In genomic region chr5:134873956-134874879, GRCm38 (mm10) we compare ENCODE assay signal across 11 mouse cellular contexts. TPM values are rescaled to one million over a fixed set of nuclear protein-coding genes. Genes with fewer than 3 reads are reported as not detected.
DNase-seq lines count a peak whose midpoint lies in the region; ATAC-seq and TF ChIP-seq lines count a peak whose summit lies in the region.
"Had no signal": no experiment of that assay in that cellular context is flagged by ENCODE, and none has a peak within 500 bp of the region (broad histone marks: within the 10 kb centered on the region; RNA-seq: fewer than 3 reads in every experiment).

No protein-coding gene starts in this region.

- no peak overlapping the region for H3K4me3 ChIP-seq in heart, embryonic 11.5 days (ENCODE audit: low read depth, low read length)

- in situ Hi-C loops in Patski (cut with MboI; ENCODE audit: low pct_unique_long_range_greater_than_20kb), result no loop called here

- POLR2A ChIA-PET in Patski (lab: Charles Lee), result interaction anchor here (0.5 kb wide), 1 partner anchor 187 kb away, joined by 3 read pairs; no protein-coding TSS in a partner anchor

- no peak overlapping the region for H3K4me2 ChIP-seq in heart, embryonic 11.5 days

- H3K4me1 ChIP-seq in heart, embryonic 11.5 days (ENCODE audit: control insufficient read depth, insufficient read depth, low read length), result peaks cover 3% of the 10 kb centered on the region; the same call in 1 of the 2 replicates

- no peak for TF ChIP-seq CTCF in Patski (IDR thresholded peaks at IDR 0.05)

- CTCF ChIA-PET in Patski (lab: Charles Lee), result interaction anchor here (1.0 to 2.0 kb wide), 2 partner anchors 12 to 25 kb away, joined by 3 to 4 read pairs; no protein-coding TSS in a partner anchor

- H3K9ac ChIP-seq in heart, embryonic 11.5 days (ENCODE audit: low read depth, low read length), result no peak overlapping the region

- no peak overlapping the region for H3K27ac ChIP-seq in heart, embryonic 11.5 days (ENCODE audit: low read depth, low read length)

- no peaks in the 10 kb centered on the region for H3K36me3 ChIP-seq in heart, embryonic 11.5 days (ENCODE audit: control insufficient read depth, insufficient read depth, low read length)

- WGBS in heart, embryonic 11.5 days (ENCODE audit: insufficient replicate concordance), result 69% methylated on average over 21 of the region's 21 CpGs

- H3K9me3 ChIP-seq in heart, embryonic 11.5 days (replicated peaks; ENCODE audit: control insufficient read depth, low read length), result no peaks in the 10 kb centered on the region

- H3K27me3 ChIP-seq in heart, embryonic 11.5 days (ENCODE audit: control insufficient read depth, insufficient read depth, low read length), result no peaks in the 10 kb centered on the region
- H3K27me3 ChIP-seq in Patski, result peaks cover 2% of the 10 kb centered on the region

- peak; percentile 84 to 87 for DNase-seq in heart, adult 18-20 months
- DNase-seq in Patski (ENCODE audit: low read depth, low spot score), result peak; percentile 9
- peak; percentile 82 for DNase-seq in gastrocnemius, adult 18-20 months (ENCODE audit: low spot score)
- DNase-seq in lung, adult 18-20 months, result peak; percentile 67 to 74
- no peak for DNase-seq in natural killer cell, adult 2 months (ENCODE audit: low spot score in 2 of 2)
- no peak for DNase-seq in thymus, postnatal 4 days
- no peak for DNase-seq in spleen, postnatal 4 days (ENCODE audit: low spot score in 2 of 2)

- ATAC-seq in heart, embryonic 11.5 days (replicated peaks; ENCODE audit: insufficient number of reproducible peaks, low FRiP score, low TSS enrichment), result no peak
- ATAC-seq in Patski, result no peak

RNA-seq across cellular contexts. Expression of gene Tmem270, which starts 32.3 kb away (rescaled TPM):
- total RNA-seq in heart, adult 18-20 months (2021), result not detected
- polyA plus RNA-seq in heart, embryonic 11.5 days (2014; fragmentation: Nextera tagmentation; extraction: Ambion mirVana), result not detected in 2 replicates
- not detected for polyA plus RNA-seq in Patski (2021)
- not detected for total RNA-seq in gastrocnemius, adult 18-20 months (2021)
- polyA plus RNA-seq: embryonic facial prominence, embryonic 11.5 days; limb, embryonic 14.5 days; small intestine, adult 2 months had no signal

RNA-seq across cellular contexts. Expression of gene Cldn13, which starts 41.1 kb away (rescaled TPM):
- not detected for total RNA-seq in heart, adult 18-20 months (2021)
- polyA plus RNA-seq in heart, embryonic 11.5 days (2014; fragmentation: Nextera tagmentation; extraction: Ambion mirVana), result 15.0 and 17.1 TPM in 2 replicates
- not detected for polyA plus RNA-seq in Patski (2021)
- total RNA-seq in gastrocnemius, adult 18-20 months (2021), result not detected
- polyA plus RNA-seq: small intestine, adult 2 months had no signal

RNA-seq across cellular contexts. Expression of gene Mettl27, which starts 58.0 kb away (rescaled TPM):
- total RNA-seq in heart, adult 18-20 months (2021), result 1 to 10 TPM; 5.7 to 7.2 TPM
- 10.3 and 11.1 TPM in 2 replicates for polyA plus RNA-seq in heart, embryonic 11.5 days (2014; fragmentation: Nextera tagmentation; extraction: Ambion mirVana)
- polyA plus RNA-seq in Patski (2021), result 27.5 TPM
- 1 to 10 TPM; 4.2 to 5.6 TPM for total RNA-seq in gastrocnemius, adult 18-20 months (2021)

Comparison
In these comparisons a context has a peak if more than half of its experiments do, and no peak if none do; other contexts are left out.
1. DNase-seq: peak in heart, adult 18-20 months (2 of 2), Patski (single experiment), gastrocnemius, adult 18-20 months (single experiment) and lung, adult 18-20 months (2 of 2); none in natural killer cell, adult 2 months (0 of 2), thymus, postnatal 4 days (single experiment) and spleen, postnatal 4 days (0 of 2).